Mouse (Mus musculus) c-Kit-negative CD71-positive TER-119-positive erythroid progenitor cells, embryonic 14.5 days (primary cell): ENCODE results near the gene Cyb561.
A peak's percentile ranks its signal among the peaks of the same experiment; 100 is the strongest.

ENCODE experiments used
- DNase-seq: peaks from one replicate; pipeline ENCODE4 v3.0.0-alpha.2; 2013; ENCODE audit warnings: low read depth, low spot score

The Cyb561 gene

GRCm38 (mm10) chr11:105952111-105952510 lies 1.0 kb downstream of the Cyb561 start:
- no peak for DNase-seq

GRCm38 (mm10) chr11:105951601-105952044 lies 1.5 kb downstream of the Cyb561 start:
- DNase-seq: no peak

- DNase-seq: no peak
Measured at GRCm38 (mm10) chr11:105950519-105950918, 2.6 kb downstream of the Cyb561 start.

GRCm38 (mm10) chr11:105948255-105948654 lies 4.9 kb downstream of the Cyb561 start:
- DNase-seq: no peak

GRCm38 (mm10) chr11:105946694-105947154 lies 6.4 kb downstream of the Cyb561 start:
- DNase-seq: no peak

GRCm38 (mm10) chr11:105944770-105945672 lies 8.1 kb downstream of the Cyb561 start:
- no peak for DNase-seq

- no peak for DNase-seq
Measured at GRCm38 (mm10) chr11:105944126-105944621, 9.0 kb downstream of the Cyb561 start.

- DNase-seq: no peak
Measured at GRCm38 (mm10) chr11:105943133-105944102, 9.7 kb downstream of the Cyb561 start.

- no peak for DNase-seq
Measured at GRCm38 (mm10) chr11:105941973-105942372, 11.2 kb downstream of the Cyb561 start.

- no peak for DNase-seq
Measured at GRCm38 (mm10) chr11:105938771-105939170, 14.4 kb downstream of the Cyb561 start.

GRCm38 (mm10) chr11:105936974-105937373 lies 16.2 kb downstream of the Cyb561 start:
- DNase-seq: no peak

GRCm38 (mm10) chr11:105936200-105936599 lies 16.9 kb downstream of the Cyb561 start:
- no peak for DNase-seq

GRCm38 (mm10) chr11:105935496-105935895 lies 17.6 kb downstream of the Cyb561 start:
- DNase-seq: no peak

- DNase-seq: no peak
Measured at GRCm38 (mm10) chr11:105934816-105935215, 18.3 kb downstream of the Cyb561 start.

GRCm38 (mm10) chr11:105934303-105934711 lies 18.8 kb downstream of the Cyb561 start:
- no peak for DNase-seq

GRCm38 (mm10) chr11:105933746-105934145 lies 19.4 kb downstream of the Cyb561 start:
- DNase-seq: no peak

GRCm38 (mm10) chr11:105931380-105931779 lies 21.8 kb downstream of the Cyb561 start:
- DNase-seq: no peak

GRCm38 (mm10) chr11:105928171-105928570 lies 25.0 kb downstream of the Cyb561 start:
- DNase-seq: no peak

- DNase-seq: peak; percentile 47
Measured at GRCm38 (mm10) chr11:105927065-105928030, 25.8 kb downstream of the Cyb561 start.
